Comparison of ENCODE assay signal across 17 mouse cellular contexts in genomic region chr17:30860606-30861005, GRCm38 (mm10). TPM values are rescaled to one million over a fixed set of nuclear protein-coding genes. Genes with fewer than 3 reads are reported as not detected.
A peak's percentile ranks its signal among the peaks of the same experiment; 100 is the strongest.
DNase-seq lines count a peak whose midpoint lies in the region; ATAC-seq and TF ChIP-seq lines count a peak whose summit lies in the region.
"Had no signal": no experiment of that assay in that cellular context is flagged by ENCODE, and none has a peak within 500 bp of the region (broad histone marks: within the 10 kb centered on the region; RNA-seq: fewer than 3 reads in every experiment).

No protein-coding gene starts in this region.

- TF ChIP-seq POLR2A in limb, embryonic 14.5 days (IDR thresholded peaks at IDR 0.05; ENCODE audit: borderline replicate concordance, extremely low read depth, insufficient read depth, insufficient read length): no peak

- H3K27ac ChIP-seq in embryonic facial prominence, embryonic 13.5 days: no peak overlapping the region
- no peak overlapping the region for H3K27ac ChIP-seq in embryonic facial prominence, embryonic 10.5 days (replicated peaks)
- peak overlapping the region; percentile 59 for H3K27ac ChIP-seq in midbrain, embryonic 12.5 days (replicated peaks)
- H3K27ac ChIP-seq in midbrain, postnatal 0 days (ENCODE audit: low read depth, low read length): no peak overlapping the region
- H3K27ac ChIP-seq in forebrain, embryonic 16.5 days (ENCODE audit: low read length): peak overlapping the region; percentile 1
- H3K27ac ChIP-seq in limb, embryonic 14.5 days (replicated peaks; ENCODE audit: low read depth, low read length): no peak overlapping the region
- no peak overlapping the region for H3K27ac ChIP-seq in intestine, embryonic 15.5 days
- H3K27ac ChIP-seq: heart, embryonic 15.5 days; hindbrain, embryonic 15.5 days; liver, embryonic 15.5 days had no signal

- no peak for ATAC-seq in embryonic facial prominence, embryonic 13.5 days (ENCODE audit: insufficient number of reproducible peaks, insufficient read depth, low FRiP score, low TSS enrichment, low read depth)
- ATAC-seq in midbrain, embryonic 12.5 days (ENCODE audit: low FRiP score, low read depth): no peak; the same call in 1 of the 2 replicates
- no peak for ATAC-seq in midbrain, postnatal 0 days (ENCODE audit: low FRiP score)
- ATAC-seq in forebrain, embryonic 16.5 days: no peak
- ATAC-seq in limb, embryonic 14.5 days (ENCODE audit: low FRiP score, low read depth): no peak
- ATAC-seq in intestine, embryonic 15.5 days: no peak

- H3K9me3 ChIP-seq in embryonic facial prominence, embryonic 13.5 days: no peaks in the 10 kb centered on the region
- H3K9me3 ChIP-seq in embryonic facial prominence, embryonic 10.5 days: no peaks in the 10 kb centered on the region
- no peaks in the 10 kb centered on the region for H3K9me3 ChIP-seq in midbrain, embryonic 12.5 days
- no peaks in the 10 kb centered on the region for H3K9me3 ChIP-seq in midbrain, postnatal 0 days (ENCODE audit: low read length)
- no peaks in the 10 kb centered on the region for H3K9me3 ChIP-seq in forebrain, embryonic 16.5 days (ENCODE audit: control insufficient read depth, low read length)
- no peaks in the 10 kb centered on the region for H3K9me3 ChIP-seq in limb, embryonic 14.5 days (ENCODE audit: control insufficient read depth, low read length)
- no peaks in the 10 kb centered on the region for H3K9me3 ChIP-seq in intestine, embryonic 15.5 days
- H3K9me3 ChIP-seq: heart, embryonic 15.5 days; hindbrain, embryonic 15.5 days; liver, embryonic 15.5 days had no signal

- no peaks in the 10 kb centered on the region for H3K27me3 ChIP-seq in embryonic facial prominence, embryonic 13.5 days
- no peaks in the 10 kb centered on the region for H3K27me3 ChIP-seq in embryonic facial prominence, embryonic 10.5 days (replicated peaks; ENCODE audit: low read depth, poor library complexity, severe bottlenecking)
- no peaks in the 10 kb centered on the region for H3K27me3 ChIP-seq in midbrain, embryonic 12.5 days
- H3K27me3 ChIP-seq in midbrain, postnatal 0 days (ENCODE audit: insufficient read depth, low read length): no peaks in the 10 kb centered on the region
- H3K27me3 ChIP-seq in forebrain, embryonic 16.5 days (replicated peaks; ENCODE audit: control insufficient read depth, insufficient read depth, low read length): no peaks in the 10 kb centered on the region
- H3K27me3 ChIP-seq in limb, embryonic 14.5 days (ENCODE audit: control insufficient read depth, insufficient read depth, low read length): no peaks in the 10 kb centered on the region
- no peaks in the 10 kb centered on the region for H3K27me3 ChIP-seq in intestine, embryonic 15.5 days (replicated peaks)
- H3K27me3 ChIP-seq: heart, embryonic 15.5 days; hindbrain, embryonic 15.5 days; liver, embryonic 15.5 days had no signal

- WGBS in embryonic facial prominence, embryonic 13.5 days: 54% methylated on average over 7 of the region's 7 CpGs
- 73% methylated on average over 7 of the region's 7 CpGs for WGBS in embryonic facial prominence, embryonic 10.5 days
- WGBS in midbrain, embryonic 12.5 days: 70% methylated on average over 7 of the region's 7 CpGs
- WGBS in midbrain, postnatal 0 days: 51% methylated on average over 7 of the region's 7 CpGs
- WGBS in forebrain, embryonic 16.5 days: 26% methylated on average over 7 of the region's 7 CpGs
- 49% methylated on average over 7 of the region's 7 CpGs for WGBS in limb, embryonic 14.5 days
- 60% methylated on average over 7 of the region's 7 CpGs for WGBS in intestine, embryonic 15.5 days

- no peaks in the 10 kb centered on the region for H3K36me3 ChIP-seq in embryonic facial prominence, embryonic 13.5 days
- no peaks in the 10 kb centered on the region for H3K36me3 ChIP-seq in embryonic facial prominence, embryonic 10.5 days (replicated peaks)
- no peaks in the 10 kb centered on the region for H3K36me3 ChIP-seq in midbrain, embryonic 12.5 days
- no peaks in the 10 kb centered on the region for H3K36me3 ChIP-seq in midbrain, postnatal 0 days (ENCODE audit: insufficient read depth, low read length)
- H3K36me3 ChIP-seq in forebrain, embryonic 16.5 days (ENCODE audit: control insufficient read depth, insufficient read depth): no peaks in the 10 kb centered on the region
- H3K36me3 ChIP-seq in limb, embryonic 14.5 days (ENCODE audit: control insufficient read depth, insufficient read depth, low read length): no peaks in the 10 kb centered on the region
- no peaks in the 10 kb centered on the region for H3K36me3 ChIP-seq in intestine, embryonic 15.5 days
- H3K36me3 ChIP-seq: heart, embryonic 15.5 days; hindbrain, embryonic 15.5 days; liver, embryonic 15.5 days had no signal

- H3K4me1 ChIP-seq in embryonic facial prominence, embryonic 13.5 days: peaks cover 14% of the 10 kb centered on the region
- peaks cover 34% of the 10 kb centered on the region for H3K4me1 ChIP-seq in embryonic facial prominence, embryonic 10.5 days
- peaks cover 26% of the 10 kb centered on the region for H3K4me1 ChIP-seq in midbrain, embryonic 12.5 days
- H3K4me1 ChIP-seq in midbrain, postnatal 0 days (ENCODE audit: insufficient read depth, low read length): peaks cover 4% of the 10 kb centered on the region; the same call in 1 of the 2 replicates
- H3K4me1 ChIP-seq in forebrain, embryonic 16.5 days (replicated peaks; ENCODE audit: control insufficient read depth, insufficient read depth, low read length): peaks cover 15% of the 10 kb centered on the region
- H3K4me1 ChIP-seq in limb, embryonic 14.5 days (ENCODE audit: control insufficient read depth, insufficient read depth, low read length): peaks cover 4% of the 10 kb centered on the region; the same call in 1 of the 2 replicates
- no peaks in the 10 kb centered on the region for H3K4me1 ChIP-seq in intestine, embryonic 15.5 days (replicated peaks)
- H3K4me1 ChIP-seq: heart, embryonic 15.5 days; liver, embryonic 15.5 days had no signal

- H3K9ac ChIP-seq in embryonic facial prominence, embryonic 13.5 days: no peak overlapping the region
- no peak overlapping the region for H3K9ac ChIP-seq in midbrain, embryonic 12.5 days (replicated peaks)
- H3K9ac ChIP-seq in midbrain, postnatal 0 days (replicated peaks; ENCODE audit: low read length, poor library complexity, severe bottlenecking): no peak overlapping the region
- no peak overlapping the region for H3K9ac ChIP-seq in forebrain, embryonic 16.5 days (replicated peaks; ENCODE audit: low read depth, low read length)
- no peak overlapping the region for H3K9ac ChIP-seq in limb, embryonic 14.5 days (ENCODE audit: low read depth, low read length, severe bottlenecking)
- H3K9ac ChIP-seq in intestine, embryonic 15.5 days: no peak overlapping the region
- H3K9ac ChIP-seq: heart, embryonic 15.5 days; hindbrain, embryonic 15.5 days; liver, embryonic 15.5 days had no signal

- H3K4me3 ChIP-seq in embryonic facial prominence, embryonic 13.5 days: no peak overlapping the region
- no peak overlapping the region for H3K4me3 ChIP-seq in embryonic facial prominence, embryonic 10.5 days
- no peak overlapping the region for H3K4me3 ChIP-seq in midbrain, embryonic 12.5 days
- H3K4me3 ChIP-seq in midbrain, postnatal 0 days (ENCODE audit: low read depth, low read length): no peak overlapping the region
- H3K4me3 ChIP-seq in forebrain, embryonic 16.5 days (replicated peaks; ENCODE audit: low read length): no peak overlapping the region
- H3K4me3 ChIP-seq in limb, embryonic 14.5 days (replicated peaks; ENCODE audit: low read length): no peak overlapping the region
- no peak overlapping the region for H3K4me3 ChIP-seq in intestine, embryonic 15.5 days (replicated peaks)
- H3K4me3 ChIP-seq: heart, embryonic 15.5 days; hindbrain, embryonic 15.5 days; liver, embryonic 15.5 days had no signal

- TF ChIP-seq CTCF in midbrain, postnatal 0 days (IDR thresholded peaks at IDR 0.05): no peak

- 0 out of 2 replicates have a peak overlapping the region, but pooled peaks have one; percentile 14 for H3K4me2 ChIP-seq in embryonic facial prominence, embryonic 13.5 days
- H3K4me2 ChIP-seq in midbrain, embryonic 12.5 days (replicated peaks): no peak overlapping the region
- H3K4me2 ChIP-seq in midbrain, postnatal 0 days (ENCODE audit: low read depth, low read length, poor library complexity, severe bottlenecking): no peak overlapping the region
- no peak overlapping the region for H3K4me2 ChIP-seq in forebrain, embryonic 16.5 days (ENCODE audit: low read length)
- no peak overlapping the region for H3K4me2 ChIP-seq in limb, embryonic 14.5 days (replicated peaks; ENCODE audit: low read depth, low read length, severe bottlenecking)
- H3K4me2 ChIP-seq in intestine, embryonic 15.5 days (replicated peaks): no peak overlapping the region
- H3K4me2 ChIP-seq: heart, embryonic 15.5 days; hindbrain, embryonic 15.5 days; liver, embryonic 15.5 days had no signal

- DNase-seq in embryonic facial prominence, embryonic 10.5 days (ENCODE audit: low spot score): no peak
- DNase-seq in midbrain, postnatal 0 days (ENCODE audit: low spot score): no peak
- DNase-seq in limb, embryonic 14.5 days (ENCODE audit: low spot score): peak; percentile 31
- no peak for DNase-seq in embryo, embryonic 10.5 days (ENCODE audit: low spot score)
- DNase-seq: adrenal gland, postnatal 25 days; cerebellum, adult 9-10 months; thymus, adult 2 months had no signal

RNA-seq across cellular contexts. Expression of gene Glp1r, which starts 41.0 kb away (rescaled TPM):
- 0.03 TPM in 1 of 2 replicates, not detected in the other for polyA plus RNA-seq in embryonic facial prominence, embryonic 13.5 days (2015; fragmentation: Nextera tagmentation; extraction: Ambion mirVana)
- 0.03 and 0.04 TPM in 2 replicates for polyA plus RNA-seq in embryonic facial prominence, embryonic 10.5 days (2016; fragmentation: Nextera tagmentation; extraction: Ambion mirVana)
- polyA plus RNA-seq in midbrain, embryonic 12.5 days (2016; fragmentation: Nextera tagmentation; extraction: Ambion mirVana): 0.09 and 0.10 TPM in 2 replicates
- 3.3 and 3.4 TPM in 2 replicates for total RNA-seq in midbrain, postnatal 0 days (2014; rRNA removed)
- polyA plus RNA-seq in midbrain, postnatal 0 days (2015; fragmentation: Nextera tagmentation; extraction: Ambion mirVana): 1.2 and 1.5 TPM in 2 replicates
- polyA plus RNA-seq in forebrain, embryonic 16.5 days (2015; fragmentation: Nextera tagmentation; extraction: Ambion mirVana): 0.04 and 0.23 TPM in 2 replicates
- 0.05 and 0.08 TPM in 2 replicates for polyA plus RNA-seq in limb, embryonic 14.5 days (2012; rRNA removed)
- polyA plus RNA-seq in limb, embryonic 14.5 days (2014; fragmentation: Nextera tagmentation; extraction: Ambion mirVana): not detected in 2 replicates
- polyA plus RNA-seq in intestine, embryonic 15.5 days (2015; fragmentation: Nextera tagmentation; extraction: Ambion mirVana): 0.32 and 0.44 TPM in 2 replicates
- total RNA-seq: gastrocnemius, adult 18-20 months; granulocyte monocyte progenitor cell, adult 5-6 weeks had no signal
- polyA plus RNA-seq: limb, embryonic 11.5 days; liver, embryonic 15.5 days had no signal

Comparison
In these comparisons a context has a peak if more than half of its experiments do, and no peak if none do; other contexts are left out.
1. H3K27ac ChIP-seq: peak in midbrain, embryonic 12.5 days (single experiment) and forebrain, embryonic 16.5 days (single experiment); none in embryonic facial prominence, embryonic 13.5 days (single experiment), embryonic facial prominence, embryonic 10.5 days (single experiment), midbrain, postnatal 0 days (single experiment), limb, embryonic 14.5 days (single experiment) and intestine, embryonic 15.5 days (single experiment).